Mouse (Mus musculus): ENCODE data around the gene Olfr711. TPM values are rescaled to one million over a fixed set of nuclear protein-coding genes. Genes with fewer than 3 reads are reported as not detected.

Olfr711 gene
- not detected in 2 replicates for polyA plus RNA-seq (2015; fragmentation: Nextera tagmentation; extraction: Ambion mirVana)

DNA sequence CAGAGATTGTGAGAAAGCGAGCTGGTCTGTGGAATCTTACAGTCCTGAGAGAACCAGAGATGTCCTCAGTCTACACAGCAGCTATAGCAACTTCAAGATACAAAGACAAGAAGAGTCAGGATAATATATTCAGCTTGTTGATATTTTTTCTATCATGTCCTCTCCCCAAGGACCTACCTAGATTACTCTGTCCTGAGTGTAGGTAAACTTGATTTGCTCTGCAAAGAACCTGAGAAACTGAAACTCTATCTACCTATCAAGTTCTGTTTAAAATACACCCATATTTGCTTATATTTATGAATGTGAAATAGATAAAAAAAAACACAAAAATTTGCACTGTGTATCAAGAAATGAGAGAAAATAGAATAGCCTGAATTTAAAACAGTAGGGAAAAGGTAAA, at the start of gene Olfr711:
Gene Olfr711, minus strand, starts transcription at position 101 of the 400 bp plus-strand sequence.

DNA sequence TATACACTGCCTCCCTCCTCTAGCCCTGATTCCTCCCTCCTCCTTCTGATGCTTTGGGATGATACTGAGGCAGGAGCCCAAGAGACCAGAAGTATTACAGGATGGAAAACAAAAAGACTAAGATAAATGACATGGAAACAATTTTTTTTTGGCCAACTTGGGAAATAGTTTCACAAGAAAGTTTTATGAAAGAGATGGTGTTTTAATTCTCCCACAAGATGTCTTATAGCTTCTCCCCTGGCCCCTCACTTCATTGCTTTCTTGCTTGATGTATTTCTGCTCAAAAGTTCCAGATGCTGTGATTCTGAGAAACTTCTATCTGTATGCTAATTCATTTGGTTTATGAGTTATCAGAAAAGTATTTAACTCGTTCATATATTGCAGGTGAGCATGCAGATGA, 30.7 kb upstream of the Olfr711 start, which contains the start of gene Olfr2:
Gene Olfr2, minus strand, starts transcription at position 101 of the 400 bp plus-strand sequence.

GRCm38 (mm10) chr7:106963837-106964236, 11.4 kb downstream of the Olfr711 start, which contains the start of gene Olfr6:
Gene Olfr6 (minus strand): TSS chr7:106963937.

GRCm38 (mm10) chr7:106948212-106948611, 27.0 kb downstream of the Olfr711 start, which contains the start of gene Olfr710:
Gene Olfr710 (minus strand): TSS chr7:106948312.

GRCm38 (mm10) chr7:106932119-106932518, 43.1 kb downstream of the Olfr711 start, which contains the start of gene Olfr709-ps1:
Gene Olfr709-ps1 (minus strand): TSS chr7:106932219.

Other genes with a start within 250 kb of the Olfr711 start
- not detected in 2 replicates for gene Olfr697, start 233.0 kb downstream of the Olfr711 start, polyA plus RNA-seq (2015; fragmentation: Nextera tagmentation; extraction: Ambion mirVana)
- gene Olfr698, start 220.1 kb downstream of the Olfr711 start, polyA plus RNA-seq (2015; fragmentation: Nextera tagmentation; extraction: Ambion mirVana) = not detected in 2 replicates
- gene Olfr699, start 182.3 kb downstream of the Olfr711 start, polyA plus RNA-seq (2015; fragmentation: Nextera tagmentation; extraction: Ambion mirVana) = not detected in 2 replicates
- not detected in 2 replicates for gene Olfr700, start 166.6 kb downstream of the Olfr711 start, polyA plus RNA-seq (2015; fragmentation: Nextera tagmentation; extraction: Ambion mirVana)
- not detected in 2 replicates for gene Olfr701, start 161.3 kb downstream of the Olfr711 start, polyA plus RNA-seq (2015; fragmentation: Nextera tagmentation; extraction: Ambion mirVana)
- gene Olfr702, start 141.6 kb downstream of the Olfr711 start, polyA plus RNA-seq (2015; fragmentation: Nextera tagmentation; extraction: Ambion mirVana) = not detected in 2 replicates
- not detected in 2 replicates for gene Olfr703, start 132.1 kb downstream of the Olfr711 start, polyA plus RNA-seq (2015; fragmentation: Nextera tagmentation; extraction: Ambion mirVana)
- gene Olfr704, start 112.3 kb downstream of the Olfr711 start, polyA plus RNA-seq (2015; fragmentation: Nextera tagmentation; extraction: Ambion mirVana) = not detected in 2 replicates
- gene Olfr705, start 98.6 kb downstream of the Olfr711 start, polyA plus RNA-seq (2015; fragmentation: Nextera tagmentation; extraction: Ambion mirVana) = not detected in 2 replicates
- not detected in 2 replicates for gene Olfr706, start 87.3 kb downstream of the Olfr711 start, polyA plus RNA-seq (2015; fragmentation: Nextera tagmentation; extraction: Ambion mirVana)
- gene Olfr707, start 74.2 kb downstream of the Olfr711 start, polyA plus RNA-seq (2015; fragmentation: Nextera tagmentation; extraction: Ambion mirVana) = not detected in 2 replicates
- not detected in 2 replicates for gene Olfr1532-ps1, start 67.5 kb downstream of the Olfr711 start, polyA plus RNA-seq (2015; fragmentation: Nextera tagmentation; extraction: Ambion mirVana)
- gene Olfr709-ps1, start 43.2 kb downstream of the Olfr711 start, polyA plus RNA-seq (2015; fragmentation: Nextera tagmentation; extraction: Ambion mirVana) = not detected in 2 replicates
- not detected in 2 replicates for gene Olfr710, start 27.1 kb downstream of the Olfr711 start, polyA plus RNA-seq (2015; fragmentation: Nextera tagmentation; extraction: Ambion mirVana)
- gene Olfr6, start 11.5 kb downstream of the Olfr711 start, polyA plus RNA-seq (2015; fragmentation: Nextera tagmentation; extraction: Ambion mirVana) = not detected in 2 replicates
- gene Olfr2, start 30.6 kb upstream of the Olfr711 start, polyA plus RNA-seq (2015; fragmentation: Nextera tagmentation; extraction: Ambion mirVana) = not detected in 2 replicates
- gene Olfr713, start 55.7 kb upstream of the Olfr711 start, polyA plus RNA-seq (2015; fragmentation: Nextera tagmentation; extraction: Ambion mirVana) = not detected in 2 replicates
- gene Olfr714, start 95.5 kb upstream of the Olfr711 start, polyA plus RNA-seq (2015; fragmentation: Nextera tagmentation; extraction: Ambion mirVana) = not detected in 2 replicates
- gene Olfr17, start 117.8 kb upstream of the Olfr711 start, polyA plus RNA-seq (2015; fragmentation: Nextera tagmentation; extraction: Ambion mirVana) = not detected in 2 replicates
- not detected in 2 replicates for gene Olfr715b, start 134.9 kb upstream of the Olfr711 start, polyA plus RNA-seq (2015; fragmentation: Nextera tagmentation; extraction: Ambion mirVana)
- gene Olfr715, start 155.6 kb upstream of the Olfr711 start, polyA plus RNA-seq (2015; fragmentation: Nextera tagmentation; extraction: Ambion mirVana) = not detected in 2 replicates
- not detected in 2 replicates for gene Olfr716, start 162.9 kb upstream of the Olfr711 start, polyA plus RNA-seq (2015; fragmentation: Nextera tagmentation; extraction: Ambion mirVana)
- not detected in 2 replicates for gene Nlrp14, start 191.5 kb upstream of the Olfr711 start, polyA plus RNA-seq (2015; fragmentation: Nextera tagmentation; extraction: Ambion mirVana)
- not detected in 2 replicates for gene Rbmxl2, start 234.0 kb upstream of the Olfr711 start, polyA plus RNA-seq (2015; fragmentation: Nextera tagmentation; extraction: Ambion mirVana)

All from skeletal muscle tissue, postnatal 0 days (tissue).